Mouse (Mus musculus) limb, embryonic 15.5 days (tissue): Measurements from ENCODE around the gene Dgcr6. TPM values are rescaled to one million over a fixed set of nuclear protein-coding genes. Genes with fewer than 3 reads are reported as not detected.

Experiments
- ATAC-seq: fragments of 200-750 bp; cut with Nextera tagmentation; 2 replicates; pipeline ENCODE4 v1.8.0; 2017; ENCODE audit warnings: low read depth, moderate TSS enrichment; ENCODE audit not compliant: insufficient number of reproducible peaks, low FRiP score, low TSS enrichment
- H3K27ac ChIP-seq: fragments of 300-500 bp; sonication (generic); 2 replicates; pipeline ENCODE4 v1.5.1; 2015; ENCODE audit warnings: moderate library complexity, mild to moderate bottlenecking, inconsistent platforms
- H3K27me3 ChIP-seq: fragments of 300-500 bp; sonication (generic); 2 replicates; pipeline ENCODE4 v1.6.1; 2015; ENCODE audit warnings: inconsistent platforms
- H3K36me3 ChIP-seq: fragments of 300-500 bp; sonication (generic); 2 replicates; pipeline ENCODE4 v1.6.1; 2015; ENCODE audit warnings: inconsistent platforms
- H3K4me1 ChIP-seq: fragments of 300-500 bp; sonication (generic); 2 replicates; pipeline ENCODE4 v1.6.1; 2015; ENCODE audit warnings: inconsistent platforms
- H3K4me2 ChIP-seq: fragments of 300-500 bp; sonication (generic); 2 replicates; pipeline ENCODE4 v1.6.1; 2015; ENCODE audit warnings: mild to moderate bottlenecking, inconsistent platforms
- H3K4me3 ChIP-seq: fragments of 300-500 bp; sonication (generic); 2 replicates; pipeline ENCODE4 v1.5.1; 2015; ENCODE audit warnings: mild to moderate bottlenecking, inconsistent platforms
- H3K9ac ChIP-seq: fragments of 300-500 bp; sonication (generic); 2 replicates; pipeline ENCODE4 v1.6.1; 2015; ENCODE audit warnings: inconsistent platforms
- H3K9me3 ChIP-seq: fragments of 300-500 bp; sonication (generic); 2 replicates; pipeline ENCODE4 v1.6.1; 2016; ENCODE audit warnings: inconsistent platforms
- WGBS: fragments of 180-500 bp; shearing (Covaris S2); methylation state at CpG from one replicate; pipeline ENCODE4 v1.1.7; 2015; 5-methylcytosine and 5-hydroxymethylcytosine counted together
- polyA plus RNA-seq: library from polyadenylated mRNA; unstranded; fragments of >200 nt; fragmentation: Nextera tagmentation; extraction: Ambion mirVana; gene quantifications from 2 replicates; pipeline ENCODE4 v1.2.1, GENCODE M21; 2015

Dgcr6 gene
- polyA plus RNA-seq, 1 experiment from 2014 or later = 108 TPM

DNA sequence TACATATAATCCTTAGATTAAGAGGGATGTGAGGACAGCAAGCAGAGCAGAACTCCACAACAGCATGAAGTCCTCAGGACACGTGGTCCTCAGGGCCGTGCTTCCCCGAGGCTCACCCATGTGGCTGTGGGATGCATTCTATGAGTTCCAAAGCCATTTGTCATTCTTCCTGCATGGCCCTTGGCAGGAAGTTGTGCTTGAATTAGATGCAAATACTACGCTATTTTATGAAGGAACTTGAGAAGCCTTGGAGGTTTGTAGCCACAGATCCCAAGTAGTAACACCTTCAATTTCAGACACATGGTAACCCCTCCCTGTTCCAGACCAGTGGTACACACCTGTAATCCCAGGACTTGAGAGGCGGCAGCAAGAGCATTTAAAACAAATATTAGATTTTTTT lies 43.7 kb downstream of the Dgcr6 start:
- no peaks in the 10 kb centered on the region for H3K9me3 ChIP-seq
- H3K27me3 ChIP-seq = no peaks in the 10 kb centered on the region
- whole genome bisulfite sequencing = 29% methylated on average over 5 of the region's 5 CpGs
- no peaks in the 10 kb centered on the region for H3K4me1 ChIP-seq
- peak overlapping the region; percentile 22; the same call in 1 of the 2 replicates for H3K27ac ChIP-seq
- no peak overlapping the region for H3K4me3 ChIP-seq
- H3K9ac ChIP-seq = no peak overlapping the region
- no peak for ATAC-seq
- no peaks in the 10 kb centered on the region for H3K36me3 ChIP-seq
- no peak overlapping the region for H3K4me2 ChIP-seq

DNA sequence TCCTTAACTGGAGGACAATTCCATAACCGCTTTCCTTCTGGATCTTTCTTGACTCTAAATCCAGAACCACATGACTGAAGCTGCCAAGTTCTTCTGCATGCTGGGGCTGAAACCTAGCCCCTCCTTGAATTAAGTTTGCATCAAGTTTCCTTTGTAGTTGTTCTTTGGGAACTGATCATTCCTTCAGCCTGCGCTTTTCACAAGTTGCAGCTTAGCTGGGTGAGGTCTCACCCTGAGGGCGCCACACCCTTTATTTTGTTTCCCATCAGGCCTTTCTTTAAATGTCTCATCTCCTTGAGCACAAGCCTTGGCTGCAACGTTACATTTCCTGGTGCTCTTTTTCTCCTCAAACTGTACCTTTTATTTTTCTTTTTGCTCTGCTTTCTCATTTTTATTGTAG lies 50.2 kb downstream of the Dgcr6 start:
- Histone ChIP-seq H3K9ac (no peak overlapping the region), H3K27me3 (no peaks in the 10 kb centered on the region), H3K36me3 (no peaks in the 10 kb centered on the region), H3K4me3 (no peak overlapping the region), H3K4me2 (no peak overlapping the region), H3K9me3 (no peaks in the 10 kb centered on the region), H3K4me1 (no peaks in the 10 kb centered on the region), H3K27ac (no peak overlapping the region)
- no peak for ATAC-seq
- WGBS = 64% methylated on average over 4 of the region's 4 CpGs

DNA sequence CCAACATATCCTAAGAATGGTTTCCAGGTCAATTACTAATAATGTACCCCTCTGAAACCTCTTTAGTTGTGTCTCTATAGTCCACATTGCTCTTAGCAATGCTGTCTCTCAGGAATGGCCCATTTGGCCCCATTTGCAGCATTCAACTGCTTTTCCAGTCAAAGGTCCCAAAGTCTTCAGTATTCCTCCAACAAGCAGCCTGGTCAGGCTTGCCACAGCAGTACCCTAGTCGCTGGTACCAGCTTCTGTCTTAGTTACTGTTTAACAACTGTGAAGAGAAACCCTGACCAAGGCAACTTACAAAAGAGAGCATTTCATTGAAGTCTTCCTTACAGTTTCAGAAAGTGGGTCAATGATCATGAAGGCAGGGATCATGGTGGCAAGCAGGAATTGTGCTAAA lies 50.7 kb downstream of the Dgcr6 start:
- ATAC-seq = no peak
- Histone ChIP-seq H3K4me1 (no peaks in the 10 kb centered on the region), H3K9ac (no peak overlapping the region), H3K27me3 (no peaks in the 10 kb centered on the region), H3K36me3 (no peaks in the 10 kb centered on the region), H3K9me3 (no peaks in the 10 kb centered on the region), H3K4me3 (no peak overlapping the region), H3K4me2 (no peak overlapping the region), H3K27ac (no peak overlapping the region)
- 86% methylated on average over 1 of the region's 1 CpGs for WGBS

DNA sequence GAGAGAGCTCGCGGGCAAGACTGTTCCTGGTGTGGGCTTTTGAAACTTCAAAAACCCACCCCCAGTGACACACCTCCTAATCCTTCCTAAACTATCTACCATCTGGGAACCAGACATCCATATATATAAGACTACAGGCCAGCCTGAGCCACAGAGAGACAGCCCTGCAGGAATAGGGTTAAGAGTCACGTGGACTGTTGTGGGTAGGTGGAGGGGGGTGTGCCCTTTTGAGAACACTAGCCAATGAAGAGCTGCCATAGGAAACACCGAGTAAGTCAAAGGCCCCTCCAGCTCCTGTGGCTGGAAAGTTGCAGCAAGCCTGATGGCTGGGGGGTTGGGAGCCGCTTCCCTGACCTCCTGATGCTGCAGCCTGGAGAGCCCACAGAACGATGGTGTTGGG lies 51.1 kb downstream of the Dgcr6 start:
- no peak for ATAC-seq
- Histone ChIP-seq H3K27me3 (no peaks in the 10 kb centered on the region), H3K9me3 (no peaks in the 10 kb centered on the region), H3K4me1 (no peaks in the 10 kb centered on the region), H3K27ac (no peak overlapping the region), H3K36me3 (no peaks in the 10 kb centered on the region), H3K4me3 (no peak overlapping the region), H3K4me2 (no peak overlapping the region), H3K9ac (no peak overlapping the region)
- 26% methylated on average over 6 of the region's 6 CpGs for WGBS

DNA sequence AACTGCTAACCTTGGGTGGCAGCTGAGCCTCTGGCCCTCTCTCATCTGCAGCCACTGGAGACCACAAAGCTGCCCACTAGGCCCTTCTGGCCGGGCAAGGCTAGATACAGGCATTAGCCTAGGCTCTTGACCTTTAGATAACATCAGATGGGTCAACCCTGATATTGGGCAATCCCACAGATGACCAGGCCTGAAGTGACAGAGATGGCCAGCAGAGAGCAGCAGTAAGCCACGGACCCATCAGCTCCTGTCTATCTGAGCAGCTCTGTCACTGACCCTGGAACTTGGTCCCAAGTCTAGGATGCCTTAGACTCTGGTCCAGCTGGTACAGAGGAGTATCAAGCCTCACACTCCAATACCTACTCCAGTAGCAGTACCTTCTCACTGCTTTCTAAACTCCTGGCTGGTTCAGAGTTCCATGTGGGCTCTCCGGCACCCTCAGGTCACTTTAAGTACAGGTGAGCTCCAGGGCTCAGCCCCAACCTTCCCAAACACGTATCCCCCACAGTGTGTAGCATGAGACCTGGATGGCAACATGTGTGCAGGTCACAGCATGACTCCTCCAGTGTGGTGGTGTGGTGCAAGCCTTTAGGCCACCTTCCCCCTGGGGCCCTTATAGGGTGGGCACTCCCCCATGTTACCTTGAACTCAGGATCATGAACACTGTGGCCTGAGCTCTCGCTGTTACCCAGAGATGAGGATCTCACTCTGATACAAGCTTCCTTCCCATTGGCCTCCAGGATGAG lies 55.7 kb downstream of the Dgcr6 start:
- Histone ChIP-seq H3K4me3 (no peak overlapping the region), H3K36me3 (no peaks in the 10 kb centered on the region), H3K4me1 (peaks cover 7% of the 10 kb centered on the region), H3K4me2 (no peak overlapping the region), H3K9ac (no peak overlapping the region), H3K9me3 (no peaks in the 10 kb centered on the region), H3K27ac (no peak overlapping the region), H3K27me3 (no peaks in the 10 kb centered on the region)
- ATAC-seq = no peak
- WGBS = 53% methylated on average over 5 of the region's 5 CpGs

DNA sequence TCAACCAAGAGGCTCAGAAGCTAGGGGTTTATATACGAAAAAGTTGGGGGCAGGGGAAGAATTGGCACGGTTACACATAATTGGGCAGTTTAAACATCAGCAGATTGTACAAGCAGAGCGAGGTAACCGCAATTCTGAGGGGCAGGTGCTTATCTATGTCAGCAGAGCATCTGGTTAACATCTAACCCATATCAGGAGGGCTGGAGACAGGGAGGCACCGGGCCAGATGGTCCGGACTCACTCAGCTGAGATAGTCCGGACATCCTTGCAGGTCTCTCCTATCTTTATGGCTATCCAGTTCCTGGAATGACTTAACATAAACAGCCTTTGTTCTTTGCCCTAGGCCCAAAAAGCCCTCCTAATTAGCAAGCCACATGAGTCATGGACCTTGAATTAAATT lies 58.4 kb downstream of the Dgcr6 start:
- no peak overlapping the region for H3K27ac ChIP-seq
- H3K9ac ChIP-seq = no peak overlapping the region
- H3K4me3 ChIP-seq = no peak overlapping the region
- no peaks in the 10 kb centered on the region for H3K27me3 ChIP-seq
- ATAC-seq = no peak
- no peaks in the 10 kb centered on the region for H3K9me3 ChIP-seq
- H3K4me1 ChIP-seq = peaks cover 7% of the 10 kb centered on the region
- WGBS = 60% methylated on average over 7 of the region's 7 CpGs
- no peaks in the 10 kb centered on the region for H3K36me3 ChIP-seq
- no peak overlapping the region for H3K4me2 ChIP-seq

DNA sequence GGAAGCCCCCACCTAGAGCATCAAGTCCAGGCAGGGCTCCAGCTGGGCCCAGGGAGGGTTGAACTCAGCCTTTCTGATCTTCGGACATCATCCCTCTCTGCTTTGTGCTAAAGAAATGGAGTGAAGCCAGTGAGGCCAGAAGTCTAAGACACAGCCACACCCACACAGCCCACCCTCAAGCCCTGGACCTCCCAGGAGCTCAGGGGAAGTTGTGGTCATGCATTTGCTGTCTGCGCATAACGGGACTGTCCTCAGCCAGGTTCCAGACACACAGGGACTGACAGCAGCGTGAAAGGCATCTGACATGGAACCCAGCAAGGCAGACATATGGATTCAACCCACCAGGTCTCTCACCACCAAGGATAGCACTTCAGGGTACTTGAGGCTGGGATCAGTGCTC lies 63.8 kb downstream of the Dgcr6 start:
- H3K4me1 ChIP-seq = peaks cover 6% of the 10 kb centered on the region
- H3K4me3 ChIP-seq = no peak overlapping the region
- no peak overlapping the region for H3K27ac ChIP-seq
- H3K36me3 ChIP-seq = no peaks in the 10 kb centered on the region
- ATAC-seq = no peak
- 71% methylated on average over 4 of the region's 4 CpGs for WGBS
- no peaks in the 10 kb centered on the region for H3K27me3 ChIP-seq
- H3K9ac ChIP-seq = no peak overlapping the region
- H3K4me2 ChIP-seq = no peak overlapping the region
- no peaks in the 10 kb centered on the region for H3K9me3 ChIP-seq

DNA sequence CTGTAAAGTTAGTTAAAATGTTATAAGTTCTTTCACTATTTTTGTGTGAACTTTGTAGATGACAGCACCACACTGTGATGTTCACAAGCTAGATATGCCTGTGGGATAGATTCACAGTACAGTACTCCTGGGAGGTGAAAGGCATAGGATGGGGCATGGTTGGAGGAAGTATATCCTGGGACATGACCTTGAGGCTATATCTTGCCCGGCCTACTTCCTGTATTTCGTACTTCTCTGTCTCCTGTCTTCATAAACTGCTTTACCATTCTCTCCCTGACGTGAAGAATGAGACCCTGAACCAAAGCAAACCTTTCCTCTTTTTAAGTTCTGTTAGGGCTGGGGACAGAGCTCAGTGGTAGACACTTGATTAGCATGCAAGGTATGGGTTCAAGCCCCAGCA lies 65.6 kb downstream of the Dgcr6 start:
- Histone ChIP-seq H3K27ac (no peak overlapping the region), H3K36me3 (no peaks in the 10 kb centered on the region), H3K4me1 (no peaks in the 10 kb centered on the region), H3K4me3 (no peak overlapping the region), H3K9ac (no peak overlapping the region), H3K4me2 (no peak overlapping the region), H3K27me3 (no peaks in the 10 kb centered on the region), H3K9me3 (no peaks in the 10 kb centered on the region)
- WGBS = 63% methylated on average over 3 of the region's 3 CpGs
- no peak for ATAC-seq

DNA sequence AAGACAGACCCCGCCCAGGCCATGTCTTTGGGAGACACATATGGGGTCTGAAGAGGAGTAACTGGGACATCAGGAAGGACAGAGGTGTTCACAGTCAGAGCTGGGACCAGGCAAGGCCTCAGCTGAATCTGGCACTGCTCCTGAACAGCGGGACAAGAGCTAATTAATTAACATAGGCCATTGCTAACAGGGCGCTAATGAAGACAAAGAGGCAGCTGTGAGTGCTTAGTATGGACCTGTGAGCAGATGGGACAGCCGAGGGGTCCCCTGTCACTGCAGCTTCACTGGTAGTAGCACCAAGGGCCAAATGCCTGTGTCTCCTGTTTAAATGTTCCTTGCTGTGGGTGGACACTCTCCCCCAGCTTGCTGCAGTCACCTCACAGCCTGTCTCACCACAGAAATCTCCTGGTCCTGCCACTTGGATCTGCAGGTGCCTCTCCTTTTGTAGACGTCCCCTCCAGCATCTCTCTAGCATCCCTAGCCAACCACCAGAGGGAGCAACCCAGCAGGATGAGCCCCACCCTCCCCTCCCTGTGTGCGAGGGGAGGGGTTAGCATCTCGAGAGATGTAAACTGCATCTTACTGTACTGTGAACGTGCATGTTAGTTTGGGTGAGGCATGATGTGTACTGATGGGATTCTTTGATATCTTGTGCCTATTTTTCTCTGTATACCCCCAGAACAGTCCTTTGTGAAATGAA lies 66.5 kb downstream of the Dgcr6 start:
- no peaks in the 10 kb centered on the region for H3K36me3 ChIP-seq
- H3K9ac ChIP-seq = no peak overlapping the region
- no peak overlapping the region for H3K27ac ChIP-seq
- no peaks in the 10 kb centered on the region for H3K27me3 ChIP-seq
- H3K4me2 ChIP-seq = no peak overlapping the region
- H3K4me1 ChIP-seq = no peaks in the 10 kb centered on the region
- WGBS = 23% methylated on average over 8 of the region's 8 CpGs
- no peaks in the 10 kb centered on the region for H3K9me3 ChIP-seq
- no peak overlapping the region for H3K4me3 ChIP-seq
- no peak for ATAC-seq

Other genes with a start within 250 kb of the Dgcr6 start
- gene B830017H08Rik, start 219.7 kb upstream of the Dgcr6 start, polyA plus RNA-seq = 0.17 TPM in 1 of 2 replicates, not detected in the other
- gene Car15, start 214.5 kb upstream of the Dgcr6 start, polyA plus RNA-seq = 2.2 and 3.4 TPM in 2 replicates
- 0.27 and 0.29 TPM in 2 replicates for gene Gm20518, start 161.2 kb upstream of the Dgcr6 start, polyA plus RNA-seq
- not detected in 2 replicates for gene Tssk1, start 158.6 kb upstream of the Dgcr6 start, polyA plus RNA-seq
- 88.5 and 88.8 TPM in 2 replicates for gene Dgcr2, start 154.3 kb upstream of the Dgcr6 start, polyA plus RNA-seq
- not detected in 2 replicates for gene Tssk2, start 154.2 kb upstream of the Dgcr6 start, polyA plus RNA-seq
- 35.8 and 37.3 TPM in 2 replicates for gene Ess2, start 141.5 kb upstream of the Dgcr6 start, polyA plus RNA-seq
- gene Gsc2, start 137.8 kb upstream of the Dgcr6 start, polyA plus RNA-seq = not detected in 2 replicates
- 81.5 and 86.0 TPM in 2 replicates for gene Slc25a1, start 124.6 kb upstream of the Dgcr6 start, polyA plus RNA-seq
- gene Vpreb2, start 72.4 kb upstream of the Dgcr6 start, polyA plus RNA-seq = not detected in 2 replicates
- gene Prodh, start 37.3 kb downstream of the Dgcr6 start, polyA plus RNA-seq = 10.9 and 11.8 TPM in 2 replicates
- gene Rtn4r, start 74.8 kb downstream of the Dgcr6 start, polyA plus RNA-seq = 7.0 and 7.9 TPM in 2 replicates
- not detected in 2 replicates for gene Ccdc188, start 165.0 kb downstream of the Dgcr6 start, polyA plus RNA-seq
- gene Zdhhc8, start 182.3 kb downstream of the Dgcr6 start, polyA plus RNA-seq = 20.0 and 23.8 TPM in 2 replicates
- 103 and 110 TPM in 2 replicates for gene Trmt2a, start 195.8 kb downstream of the Dgcr6 start, polyA plus RNA-seq
- 431 and 446 TPM in 2 replicates for gene Ranbp1, start 195.9 kb downstream of the Dgcr6 start, polyA plus RNA-seq
- 0.87 TPM in 1 of 2 replicates, not detected in the other for gene Gm49776, start 205.5 kb downstream of the Dgcr6 start, polyA plus RNA-seq
- gene Dgcr8, start 236.4 kb downstream of the Dgcr6 start, polyA plus RNA-seq = 28.7 and 34.0 TPM in 2 replicates